Mouse (Mus musculus) cerebellum, adult 18-20 months (tissue): ENCODE results near the gene Homez.

ENCODE experiments used
- DNase-seq, 2 experiments: peaks; one replicate each; pipeline ENCODE4 v3.0.0; 2021

Gene Homez

DNA sequence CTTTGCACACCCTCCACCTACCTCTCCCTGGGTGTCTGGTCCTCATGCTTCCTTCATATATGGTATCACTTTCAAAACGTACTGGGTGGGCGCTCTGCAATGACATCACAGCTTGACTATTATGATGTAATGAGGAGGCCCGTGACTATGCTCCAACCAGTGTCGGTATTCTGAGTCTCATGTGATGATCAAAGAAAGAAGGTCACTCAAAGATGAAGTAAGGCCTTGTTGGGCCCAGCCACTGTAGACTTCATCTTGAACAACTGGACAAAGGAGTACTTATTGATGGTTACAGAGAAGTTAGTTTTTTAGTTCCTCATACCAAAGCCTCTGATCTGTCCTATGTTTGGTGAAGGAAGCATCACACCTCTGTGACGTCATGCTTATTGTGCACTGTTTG lies at the start of gene Homez:
Gene Homez (minus strand): TSS at position 101 of the 400 bp plus-strand sequence.
- DNase-seq, result no peak

DNA sequence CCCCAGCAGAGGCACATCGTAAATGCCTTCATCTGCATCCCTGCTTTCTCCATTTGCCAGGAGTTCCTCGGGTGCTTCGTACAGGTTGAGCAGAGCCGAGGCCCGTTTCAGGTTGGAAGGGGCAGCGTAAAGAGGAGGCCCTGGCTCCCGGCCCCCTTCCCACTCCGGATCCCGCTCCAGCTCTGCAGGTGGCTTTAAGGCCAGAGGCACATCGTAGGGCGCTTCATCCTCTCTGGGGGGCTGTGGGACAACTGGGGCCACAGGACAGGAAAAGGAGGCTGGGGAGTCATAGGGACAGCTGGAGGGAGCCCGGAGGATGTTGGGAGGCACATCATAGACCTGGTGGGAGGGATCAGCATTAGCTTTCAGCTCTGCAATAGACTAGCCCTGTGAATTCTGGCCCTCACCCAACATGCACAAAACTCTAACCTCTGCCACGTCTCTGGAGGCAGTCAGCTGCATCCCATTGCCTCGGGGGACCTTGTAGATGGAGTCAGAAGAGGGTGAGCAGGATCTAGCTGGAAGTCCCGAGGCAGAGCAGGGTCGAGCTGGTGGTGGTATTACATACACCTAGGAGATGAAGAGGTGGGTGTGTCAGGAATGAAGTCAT lies 49.4 kb upstream of the Homez start:
- no peak for DNase-seq

DNA sequence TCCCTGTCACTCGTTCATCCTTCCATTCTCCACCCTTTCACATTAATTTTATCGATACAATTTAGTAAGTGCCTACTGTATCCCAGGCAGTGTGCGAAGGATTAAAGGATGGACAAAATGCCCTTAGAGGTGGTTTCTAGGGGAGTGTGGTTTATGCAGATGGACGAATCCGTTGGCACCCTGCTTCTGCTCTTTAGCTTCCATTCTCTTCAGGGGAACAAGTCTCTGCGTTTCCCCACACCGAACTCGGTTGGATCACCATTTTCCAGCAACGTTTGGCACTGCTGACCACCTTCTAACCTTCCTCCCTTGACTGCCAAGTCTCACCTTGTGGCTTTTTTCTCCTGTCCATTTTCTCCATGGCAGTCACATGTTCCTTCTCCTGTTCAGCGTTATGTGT lies 42.6 kb upstream of the Homez start:
- DNase-seq, result peak in 1 of 2 experiments; percentile 47

DNA sequence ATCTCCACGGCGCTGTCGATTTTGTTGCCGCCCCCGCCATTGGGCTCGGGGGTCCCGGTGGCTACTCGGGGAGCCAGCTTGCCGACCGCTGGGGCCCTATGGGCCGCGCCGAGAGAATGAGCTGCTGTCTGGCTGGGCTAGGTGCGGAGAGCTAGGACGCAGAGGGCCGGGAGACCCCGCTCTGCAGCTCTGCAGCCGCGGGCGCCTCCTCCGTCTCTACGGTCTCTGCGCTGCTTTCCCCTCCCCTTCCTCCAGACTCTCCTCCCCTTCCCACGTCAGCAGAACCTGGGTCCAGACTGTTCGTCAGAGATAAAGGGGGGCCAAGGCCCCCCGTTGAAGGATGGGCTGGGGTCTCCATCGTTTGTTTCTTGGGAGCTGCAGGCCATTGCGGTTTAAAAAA lies 42.1 kb upstream of the Homez start, which contains the start of gene Slc22a17:
Gene Slc22a17 (minus strand): TSS at position 247 of the 400 bp plus-strand sequence.
- DNase-seq, result peak; percentile 82 to 86

DNA sequence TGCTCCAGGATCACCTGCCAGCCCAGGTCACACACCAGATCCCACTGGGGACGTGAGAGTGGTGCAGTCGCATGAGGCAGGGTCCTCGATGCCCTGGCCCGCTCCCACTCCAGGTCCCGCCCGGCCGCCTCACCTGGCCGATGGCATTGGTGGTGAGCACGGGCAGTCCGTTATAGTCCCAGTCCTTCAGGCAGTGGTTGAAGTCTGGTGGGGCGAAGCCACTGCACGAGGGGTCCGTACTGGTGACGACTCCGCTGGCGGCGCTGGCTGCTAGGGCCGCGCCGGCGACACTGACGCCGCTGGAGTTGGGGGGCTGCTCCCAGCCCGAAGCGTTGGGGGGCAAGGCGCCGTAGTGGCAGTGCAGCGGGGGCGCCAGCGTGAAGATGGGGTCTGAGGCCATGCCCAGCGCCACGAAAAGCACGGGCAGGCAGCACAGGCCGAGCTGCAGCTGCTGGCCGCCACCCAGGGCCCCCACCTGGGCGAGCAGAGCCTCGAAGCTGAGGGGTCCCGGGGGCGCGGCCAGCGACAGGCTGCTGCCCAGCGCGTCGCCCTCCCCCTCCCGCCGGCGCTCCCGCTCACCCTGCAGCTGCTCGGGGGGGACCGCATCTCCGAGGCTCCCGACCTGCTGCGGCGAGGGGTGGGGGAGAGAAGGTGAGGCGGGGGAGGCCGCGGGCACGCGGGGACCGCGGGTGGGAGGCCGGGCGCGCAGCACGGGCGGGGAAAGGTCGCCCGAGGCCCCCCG lies 41.5 kb upstream of the Homez start:
- peak; percentile 38 to 48 for DNase-seq

DNA sequence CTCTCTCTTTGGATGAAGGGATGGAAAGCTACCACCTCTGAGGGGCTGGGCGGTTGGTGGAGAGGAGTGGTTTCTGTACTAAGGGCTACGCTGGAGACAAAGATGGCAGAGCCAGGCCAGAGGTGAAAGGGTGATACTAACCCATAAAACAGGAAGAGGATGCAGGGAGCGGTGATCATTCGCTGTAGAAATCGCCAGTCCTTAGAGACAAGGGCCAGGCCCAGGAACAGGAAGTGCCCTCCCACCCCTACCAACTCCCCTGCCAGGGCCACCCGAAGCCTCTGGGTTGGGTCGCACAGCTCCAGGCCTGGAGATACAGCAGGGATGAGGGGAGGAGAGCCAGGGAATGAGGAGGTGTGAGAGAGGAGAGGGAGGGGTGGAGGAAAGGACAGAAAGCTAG lies 37.9 kb upstream of the Homez start:
- DNase-seq, result no peak

DNA sequence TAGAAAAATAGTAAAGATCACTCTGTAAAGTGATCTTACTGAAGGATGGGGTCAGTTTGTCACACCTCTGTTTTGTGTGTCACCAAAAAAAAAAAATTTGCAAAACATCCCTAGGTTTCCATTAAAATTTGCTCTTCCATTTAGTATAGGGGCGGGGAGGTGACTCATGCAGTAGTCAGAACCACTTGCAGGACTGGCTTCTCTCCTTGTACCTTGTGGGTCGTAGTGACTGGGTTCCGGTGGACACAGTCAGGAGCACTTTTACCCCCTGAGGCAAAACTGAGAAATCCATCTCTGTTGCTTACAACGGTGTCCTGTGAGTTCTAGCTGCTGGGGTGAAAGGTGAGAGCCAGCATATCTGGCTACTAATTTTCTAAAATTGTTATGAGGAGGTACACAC lies 32.9 kb upstream of the Homez start:
- DNase-seq, result no peak

DNA sequence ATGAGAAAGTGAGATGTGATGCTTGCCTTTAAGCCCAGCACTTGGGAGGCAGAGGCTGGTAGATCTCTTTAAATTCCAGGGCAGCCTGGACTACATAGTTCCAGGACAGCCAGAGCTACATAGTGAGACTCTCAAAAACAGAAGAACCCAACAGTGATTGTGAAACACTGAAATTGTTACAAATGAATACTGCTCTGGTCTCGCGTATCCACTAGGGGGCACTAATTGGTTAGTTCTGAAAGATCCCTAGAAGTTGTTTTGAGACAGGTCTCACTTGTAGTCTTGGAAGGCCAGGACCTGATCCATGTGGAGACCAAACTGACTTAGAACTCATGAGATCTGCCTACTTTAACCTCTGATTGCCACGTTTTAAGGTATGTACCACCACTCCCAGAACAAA lies 29.6 kb upstream of the Homez start:
- DNase-seq, result peak; percentile 73 to 78

DNA sequence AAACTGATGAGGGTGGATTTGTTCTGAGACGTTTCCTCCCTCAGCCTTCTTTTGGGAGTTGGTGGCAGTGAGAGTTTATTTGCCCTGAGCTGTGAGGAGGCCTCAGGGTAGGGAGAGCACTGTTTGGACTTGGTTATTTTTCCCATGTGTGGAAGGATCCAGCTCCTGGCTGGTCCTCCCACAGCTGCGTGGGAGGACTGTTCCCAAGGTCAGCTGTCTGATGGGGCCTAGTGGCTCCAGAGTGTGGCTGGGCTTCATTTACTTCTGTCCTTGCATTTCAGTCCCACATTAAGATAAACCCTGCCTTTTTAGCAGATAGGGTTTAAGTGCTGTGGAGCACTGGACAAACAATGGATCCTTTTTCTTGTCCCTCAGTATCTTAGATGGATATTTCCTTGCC lies 26.7 kb upstream of the Homez start:
- no peak for DNase-seq

DNA sequence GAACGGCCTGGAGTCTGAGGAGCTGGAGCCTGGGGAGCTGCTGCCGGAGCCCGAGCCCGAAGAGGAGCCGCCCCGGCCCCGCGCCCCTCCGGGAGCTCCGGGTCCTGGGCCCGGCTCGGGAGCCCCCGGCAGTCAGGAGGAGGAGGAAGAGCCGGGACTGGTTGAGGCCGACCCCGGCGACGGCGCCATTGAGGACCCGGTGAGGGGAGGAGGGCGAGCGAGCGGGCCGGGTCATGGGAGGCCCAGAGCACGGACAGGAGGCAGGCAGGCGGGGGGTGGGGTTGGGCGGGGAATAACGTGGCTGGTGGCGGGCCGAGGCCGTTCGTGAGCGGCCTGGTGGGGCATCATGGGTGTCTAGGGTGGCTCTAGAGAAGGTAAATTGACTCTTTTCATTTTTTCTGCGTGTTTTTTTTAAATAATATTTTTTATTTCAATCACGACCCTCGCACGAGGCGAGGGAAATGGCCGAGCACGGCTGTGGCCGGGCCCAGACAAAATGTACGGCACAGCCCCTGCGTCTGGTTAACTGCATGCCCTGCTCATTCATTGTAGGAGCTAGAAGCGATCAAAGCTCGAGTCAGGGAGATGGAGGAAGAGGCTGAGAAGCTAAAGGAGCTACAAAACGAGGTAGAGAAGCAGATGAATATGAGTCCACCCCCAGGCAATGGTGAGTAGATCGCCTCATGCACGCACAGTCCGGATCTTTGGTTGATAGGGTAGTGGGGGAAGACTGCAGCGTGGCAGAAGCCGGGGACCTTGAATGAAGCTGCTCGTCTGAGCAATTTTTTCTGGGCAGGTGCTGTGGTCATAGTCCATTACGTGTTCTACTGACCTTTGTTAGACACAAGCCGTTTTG lies 23.8 kb upstream of the Homez start:
- peak; percentile 66 to 78 for DNase-seq

DNA sequence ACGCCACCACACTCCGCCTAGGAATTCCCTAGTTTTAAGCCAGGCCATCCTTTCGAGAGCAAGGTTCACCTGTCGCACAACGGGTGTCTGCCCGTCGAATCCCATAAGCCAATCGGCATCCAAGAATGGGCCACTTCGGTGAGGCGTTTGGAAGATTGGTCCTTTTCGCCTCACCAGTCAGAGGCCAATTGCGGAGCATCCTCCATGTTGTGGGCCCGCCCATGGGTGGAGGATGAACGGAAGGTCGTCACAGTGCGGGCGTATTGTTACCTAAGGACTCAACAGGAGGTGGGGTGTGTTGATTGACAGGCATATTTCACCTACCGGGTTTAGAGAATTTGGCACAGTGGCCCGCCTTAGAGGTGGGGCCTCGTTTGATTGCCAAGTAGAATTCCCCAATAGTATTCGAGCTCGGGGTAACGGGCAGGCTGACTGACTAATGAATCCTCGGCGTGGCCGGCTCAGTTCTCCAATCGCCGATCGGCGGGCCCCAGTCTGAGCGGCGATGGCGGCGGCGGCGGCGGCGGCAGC lies 23.0 kb upstream of the Homez start:
- DNase-seq, result peak; percentile 95 to 99

DNA sequence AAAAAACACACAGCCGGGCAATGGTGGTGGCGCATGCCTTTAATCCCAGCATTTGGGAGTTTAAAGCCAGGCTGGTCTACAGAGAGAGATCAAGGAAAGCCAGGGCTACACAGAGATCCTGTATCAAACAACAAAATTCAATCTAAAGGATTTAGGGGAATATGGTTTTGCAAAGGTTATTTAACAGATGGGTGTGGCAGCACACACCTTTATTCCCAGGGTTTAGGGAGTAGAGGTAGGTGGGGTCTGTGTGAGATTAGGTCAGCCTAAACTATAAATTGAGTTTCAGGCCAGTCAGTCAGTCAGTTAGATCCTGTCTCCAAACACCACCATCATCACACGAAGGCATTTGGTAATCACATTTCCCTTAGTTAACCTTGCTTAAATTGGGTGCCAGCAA lies 21.4 kb upstream of the Homez start, which contains the start of gene Pabpn1:
Gene Pabpn1 (plus strand): TSS at position 301 of the 400 bp plus-strand sequence.
- DNase-seq, result no peak

DNA sequence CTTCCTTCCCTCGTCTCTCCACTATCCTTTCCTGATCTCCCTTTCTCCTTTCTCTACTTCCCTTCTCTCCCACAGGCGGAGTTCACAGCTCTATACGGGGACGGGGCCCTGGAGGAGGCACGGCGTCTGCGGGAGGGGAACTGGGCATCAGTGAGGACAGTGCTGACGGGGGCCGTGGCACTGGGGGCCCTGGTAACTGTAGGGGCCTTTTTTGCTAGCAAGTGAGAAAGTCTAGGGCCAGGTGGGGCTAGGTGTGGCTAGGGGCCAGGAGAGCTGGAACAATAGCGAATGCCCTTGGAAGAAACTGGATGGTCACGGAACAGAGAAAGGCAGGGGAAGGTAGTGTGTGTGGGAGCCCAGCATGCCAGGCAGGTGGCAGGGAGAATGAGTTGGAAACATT lies 14.5 kb upstream of the Homez start:
- no peak for DNase-seq

DNA sequence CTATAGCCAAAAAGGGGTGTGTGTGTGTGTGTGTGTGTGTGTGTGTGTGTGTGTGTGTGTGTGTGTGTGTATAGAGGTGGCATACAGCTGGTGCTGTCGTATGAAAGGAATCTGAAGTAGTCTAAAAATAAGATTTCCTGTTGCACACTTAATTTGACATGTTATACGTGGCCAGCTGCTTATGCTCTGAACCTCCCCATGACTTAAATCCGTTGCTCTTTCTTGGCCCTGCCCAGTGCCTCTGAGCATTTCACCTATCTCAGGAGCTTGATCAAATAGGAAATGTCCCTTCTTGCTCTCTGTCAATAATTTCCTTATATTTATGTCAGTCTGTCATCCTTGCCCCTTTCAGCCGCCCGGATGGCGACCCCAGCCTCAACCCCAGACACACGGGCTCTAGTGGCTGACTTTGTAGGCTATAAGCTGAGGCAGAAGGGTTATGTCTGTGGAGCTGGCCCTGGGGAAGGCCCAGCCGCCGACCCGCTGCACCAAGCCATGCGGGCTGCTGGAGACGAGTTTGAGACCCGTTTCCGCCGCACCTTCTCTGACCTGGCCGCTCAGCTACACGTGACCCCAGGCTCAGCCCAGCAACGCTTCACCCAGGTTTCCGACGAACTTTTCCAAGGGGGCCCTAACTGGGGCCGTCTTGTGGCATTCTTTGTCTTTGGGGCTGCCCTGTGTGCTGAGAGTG lies 13.4 kb upstream of the Homez start:
- no peak for DNase-seq

DNA sequence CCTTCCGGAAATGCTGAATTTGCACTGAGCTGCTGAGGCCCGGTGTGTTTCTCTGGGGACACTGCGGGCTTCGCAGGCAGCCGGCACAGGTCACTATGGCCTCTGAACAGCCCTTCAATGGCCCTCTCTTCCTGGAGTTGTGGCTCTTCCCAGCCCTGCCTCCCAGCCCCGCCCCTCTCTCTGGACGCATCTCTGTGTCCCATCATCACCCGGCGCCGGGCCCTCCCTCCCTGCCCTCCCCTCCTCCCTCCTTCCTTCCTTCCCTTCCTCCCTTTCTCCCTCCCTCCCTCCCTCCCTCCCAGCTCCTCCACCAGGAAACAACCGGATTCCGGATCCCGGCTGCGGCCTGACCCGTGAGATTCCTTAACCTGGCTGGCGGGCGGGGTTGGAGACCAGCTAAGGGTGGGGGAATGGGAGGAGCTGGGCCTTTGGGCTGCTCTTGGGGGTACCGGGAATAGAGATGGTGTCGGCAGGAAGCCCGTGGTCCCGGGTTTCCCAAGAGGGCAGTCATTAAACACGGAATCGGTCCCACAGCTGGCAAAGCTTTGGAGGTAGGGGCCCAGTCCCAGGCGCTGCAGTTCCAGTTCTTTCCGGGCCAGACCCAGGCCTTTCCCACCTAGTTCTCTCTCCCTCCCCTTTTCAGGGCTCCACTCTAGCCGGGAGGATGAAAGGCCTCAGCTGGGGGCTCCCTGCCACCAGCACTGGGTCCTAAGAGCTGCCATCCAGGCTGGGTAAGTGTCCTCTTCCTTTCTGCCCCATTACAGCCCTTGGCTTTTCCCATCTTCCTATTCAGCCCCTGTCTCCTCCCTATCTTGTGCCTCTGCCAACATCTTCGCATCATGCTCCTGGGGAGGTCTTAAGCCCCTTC lies 12.6 kb upstream of the Homez start, which contains the start of the genes Bcl2l2 and Gm20521:
Gene Bcl2l2 (plus strand): TSS at position 224 of the 868 bp plus-strand sequence.
Gene Gm20521 (plus strand): TSS at position 288 of the 868 bp plus-strand sequence.
- DNase-seq, result peak; percentile 83 to 87

DNA sequence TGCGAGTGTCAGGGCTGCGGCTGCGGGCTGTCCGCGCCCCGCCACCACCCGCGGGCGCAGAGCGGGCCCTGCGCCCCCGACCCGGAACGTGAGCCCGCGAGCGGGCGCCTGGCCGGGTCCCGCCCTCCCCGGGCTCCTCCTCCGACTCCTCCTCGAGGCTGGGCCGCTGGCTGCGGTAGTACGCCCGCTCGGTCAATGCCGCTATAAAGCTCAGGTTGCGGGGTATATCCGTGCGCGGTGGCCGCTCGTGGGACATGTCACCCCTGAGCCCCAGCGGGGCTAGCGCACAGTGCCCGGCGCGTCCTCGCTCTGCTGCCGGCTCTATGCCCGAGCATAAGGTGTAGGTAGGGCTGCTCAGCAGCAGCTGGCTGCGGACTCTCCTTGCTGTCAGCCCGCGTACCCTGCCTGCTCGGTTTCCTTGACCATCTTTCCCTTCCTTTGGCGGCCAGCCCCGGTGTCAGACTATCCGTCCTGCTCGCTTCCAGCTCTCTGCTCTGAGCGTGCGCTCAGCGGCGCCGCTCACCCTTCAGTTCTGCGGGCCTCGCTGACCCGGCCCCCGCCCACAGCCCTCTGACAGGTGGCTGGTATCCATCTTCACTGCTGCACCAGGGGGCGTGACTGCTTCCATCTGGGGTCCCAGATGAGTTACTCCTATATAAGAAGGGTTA lies 6.4 kb upstream of the Homez start, which contains the start of gene Ppp1r3e:
Gene Ppp1r3e (minus strand): TSS at position 503 of the 668 bp plus-strand sequence.
- DNase-seq, result peak; percentile 77 to 81

DNA sequence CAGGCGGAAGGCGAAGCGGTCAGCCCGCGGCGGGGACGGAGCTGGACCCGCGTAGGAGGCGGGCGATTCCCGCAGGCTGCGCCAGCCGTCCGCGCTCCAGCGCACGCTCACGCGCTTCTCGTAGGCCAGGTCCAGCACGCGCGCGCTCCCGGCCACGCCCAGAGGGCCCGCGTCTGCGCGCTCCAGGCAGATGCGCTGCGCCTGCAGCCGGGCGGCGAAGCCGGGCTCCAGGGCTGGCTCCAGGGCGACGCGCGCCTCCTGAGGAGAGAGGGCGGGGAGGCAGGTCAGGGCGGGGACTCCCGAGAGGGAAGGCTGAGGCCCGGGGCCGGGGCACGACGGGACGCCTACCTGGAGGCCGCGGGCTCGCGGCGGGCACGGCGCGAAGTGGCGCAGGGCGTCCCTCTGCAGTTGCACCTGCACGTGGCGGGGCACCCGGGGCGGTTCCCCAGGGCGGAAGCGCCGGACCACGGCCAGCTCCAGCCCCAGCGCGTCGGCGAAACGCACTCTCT lies 5.8 kb upstream of the Homez start:
- peak; percentile 93 to 98 for DNase-seq

DNA sequence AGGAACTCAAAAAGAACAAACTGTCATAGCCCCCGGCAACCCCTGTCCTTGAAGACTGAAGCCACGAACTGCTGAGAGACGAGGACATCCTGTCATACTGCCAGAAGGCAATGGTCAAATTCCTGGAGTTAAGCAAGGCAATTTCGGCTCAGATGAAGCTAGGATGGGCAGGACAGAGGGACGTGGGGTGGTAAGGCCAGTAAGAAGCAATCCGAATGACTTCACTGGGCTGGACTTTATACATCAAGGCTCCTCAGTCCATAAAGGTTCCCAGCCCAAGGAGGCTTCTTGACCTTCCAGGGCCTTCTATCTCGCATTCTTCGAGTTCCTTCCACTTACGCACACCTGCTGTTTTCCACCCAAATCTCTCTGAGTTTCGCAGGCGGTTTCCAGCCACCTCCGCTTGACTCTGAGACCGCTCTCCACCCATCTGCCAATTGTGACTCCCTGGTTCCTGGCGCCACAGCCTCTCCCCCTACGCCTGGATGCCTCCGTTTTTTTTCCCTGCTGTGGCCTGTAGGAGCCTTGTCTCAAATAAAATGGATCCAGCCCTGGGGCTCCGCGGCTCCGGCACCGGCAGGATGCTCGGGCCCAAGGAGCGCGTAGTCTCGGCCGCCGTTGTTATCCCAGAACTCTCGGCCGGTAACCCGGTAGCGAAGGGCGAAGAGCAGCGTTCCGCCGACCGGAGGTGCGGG lies 5.2 kb upstream of the Homez start:
- no peak for DNase-seq

DNA sequence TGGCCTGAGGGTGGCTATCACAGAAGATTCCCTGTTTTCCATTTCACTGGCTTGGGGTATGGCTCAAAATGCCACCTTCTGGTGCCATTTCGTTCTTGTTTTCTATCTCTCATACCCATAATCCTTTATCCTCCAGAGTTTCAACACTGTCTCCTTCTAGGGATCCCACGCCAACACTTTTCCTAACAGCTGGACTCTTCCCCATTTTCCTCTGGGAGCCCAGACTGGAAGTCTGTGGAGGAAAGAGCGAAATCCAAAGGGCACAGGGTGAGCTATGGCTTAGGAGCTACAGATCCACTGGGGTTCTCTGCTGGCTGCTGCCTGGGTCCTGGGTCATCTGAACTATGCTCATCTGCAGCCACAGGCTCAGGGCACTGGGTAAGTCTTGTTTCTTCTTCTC lies 3.4 kb upstream of the Homez start:
- DNase-seq, result no peak

DNA sequence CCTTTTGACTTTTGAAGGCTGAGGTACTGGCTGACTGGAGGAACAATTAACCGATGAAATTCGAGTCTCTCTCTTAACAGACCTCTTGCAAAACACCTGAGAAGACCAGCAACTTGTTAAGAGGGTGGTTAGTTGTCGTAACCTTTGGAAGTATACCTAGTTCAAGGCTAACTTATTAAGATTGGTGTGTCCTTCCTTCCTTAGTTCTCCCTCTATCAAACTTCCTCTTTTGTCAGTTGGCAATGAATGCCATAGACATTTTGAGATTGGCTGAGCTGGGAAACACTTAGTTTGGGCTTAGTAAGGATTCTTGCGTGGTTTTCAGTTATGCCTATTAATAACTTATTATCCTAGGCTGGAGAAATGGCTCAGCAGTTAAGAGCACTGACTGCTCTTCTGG lies 2.7 kb downstream of the Homez start:
- no peak for DNase-seq
